Mouse (Mus musculus) frontal cortex, postnatal 14 days (tissue): ENCODE data around the gene Dbndd2.

ENCODE experiments used
- DNase-seq, 2 experiments: peaks; one replicate each; pipeline ENCODE4 v3.0.0; 2022; ENCODE audit warnings: low spot score in 2 of 2

Gene Dbndd2

DNA sequence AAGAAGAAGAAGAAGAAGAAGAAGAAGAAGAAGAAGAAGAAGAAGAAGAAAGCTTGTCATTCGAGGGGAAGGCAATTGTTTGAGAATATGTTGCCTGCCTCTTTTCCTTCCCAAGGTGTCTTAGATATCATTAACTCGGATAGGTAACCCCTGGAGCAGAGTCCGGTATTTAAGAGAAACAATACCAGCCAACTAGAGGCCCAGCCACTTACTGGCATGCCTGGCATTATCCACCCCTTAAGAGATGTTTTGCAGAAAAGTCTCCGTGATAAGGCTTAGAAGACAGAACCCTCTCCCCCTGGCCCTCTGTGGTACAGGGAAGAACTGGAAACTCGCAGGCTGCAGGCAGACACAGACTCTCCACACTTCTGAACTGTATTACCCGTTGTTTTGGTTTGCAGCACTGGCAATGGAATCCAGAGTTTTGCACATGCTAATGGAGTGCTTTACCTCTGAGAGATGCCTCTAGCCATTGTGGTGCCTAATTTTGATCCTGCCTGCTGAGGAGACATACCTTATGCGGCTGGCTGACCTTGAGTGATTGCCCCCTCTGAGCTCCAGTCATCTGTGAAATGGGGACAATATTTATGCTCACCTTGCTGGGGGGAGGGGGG lies 31.9 kb upstream of the Dbndd2 start:
- no peak for DNase-seq

DNA sequence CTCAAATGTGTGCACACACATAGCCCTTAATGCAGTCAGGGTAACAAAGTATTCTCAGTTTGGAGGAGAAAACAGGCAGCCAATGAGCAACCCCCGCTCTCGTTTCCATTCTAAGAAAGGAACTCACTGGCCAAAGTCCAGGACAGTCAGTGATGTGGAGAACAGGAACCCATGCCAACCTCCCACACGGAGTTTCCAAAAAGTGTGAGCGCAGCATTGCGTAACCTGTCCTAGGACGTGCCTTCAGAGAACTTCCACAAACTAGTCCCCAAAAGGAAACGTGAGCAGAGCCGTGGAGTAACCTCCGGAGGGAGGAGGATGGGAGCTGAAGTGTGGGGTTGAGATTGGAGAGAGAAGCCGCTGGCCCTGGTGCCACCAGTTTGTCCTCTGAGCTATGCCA lies 31.1 kb upstream of the Dbndd2 start:
- peak; percentile 64 to 75 for DNase-seq

DNA sequence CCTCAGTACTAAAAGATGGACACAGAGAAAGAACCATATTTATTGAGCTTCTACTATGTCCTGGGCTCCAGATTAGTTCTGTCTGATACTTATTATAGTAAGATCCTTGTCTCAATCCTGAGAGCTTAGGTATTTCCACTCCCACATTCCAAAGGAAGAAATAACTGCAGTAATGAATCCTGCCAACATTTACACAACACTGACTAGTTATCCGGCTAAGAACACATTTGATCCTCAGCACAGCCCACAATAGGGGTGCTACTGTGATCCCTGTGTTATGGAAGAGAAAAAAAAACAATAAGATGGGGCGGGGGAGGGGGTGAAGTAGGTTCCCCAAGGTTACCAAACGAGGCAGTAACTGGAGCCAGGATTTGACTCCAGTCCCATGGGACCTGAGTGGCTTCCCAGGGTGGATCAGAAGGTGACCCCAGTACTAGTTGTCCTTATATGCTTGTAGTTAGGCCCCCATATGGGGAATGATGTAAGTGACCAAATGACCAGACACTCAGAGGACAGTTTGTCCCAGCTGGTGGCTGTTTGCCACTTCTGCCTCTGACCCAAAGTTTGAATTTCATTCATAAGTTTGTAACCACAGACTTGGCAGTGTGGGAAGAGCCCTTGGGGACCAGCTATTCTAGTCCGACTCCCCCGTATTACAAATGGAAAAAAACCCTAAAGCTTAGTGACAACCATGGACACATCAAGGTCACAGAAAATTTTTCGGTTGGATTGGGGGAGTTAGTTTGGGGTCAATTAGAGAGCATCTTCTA lies 30.3 kb upstream of the Dbndd2 start:
- no peak for DNase-seq

DNA sequence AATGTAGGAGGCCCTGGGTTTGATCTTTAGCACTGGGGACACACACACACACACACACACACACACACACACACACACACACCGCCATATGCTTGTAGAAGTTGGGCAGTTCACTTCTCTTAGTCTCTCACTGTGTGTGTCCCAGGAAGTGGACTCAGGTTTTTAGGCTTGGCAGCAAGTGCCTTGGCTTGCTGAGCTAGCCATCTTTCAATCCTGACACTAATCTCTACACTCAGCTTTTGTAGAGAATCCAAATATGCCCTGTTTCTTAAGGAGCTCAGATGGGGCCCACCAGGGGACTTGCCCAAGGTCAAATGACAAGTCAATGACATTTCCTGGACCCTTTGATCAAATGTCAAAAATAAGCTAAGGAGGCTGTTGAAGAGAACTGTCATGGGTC lies 29.5 kb upstream of the Dbndd2 start:
- DNase-seq: no peak

DNA sequence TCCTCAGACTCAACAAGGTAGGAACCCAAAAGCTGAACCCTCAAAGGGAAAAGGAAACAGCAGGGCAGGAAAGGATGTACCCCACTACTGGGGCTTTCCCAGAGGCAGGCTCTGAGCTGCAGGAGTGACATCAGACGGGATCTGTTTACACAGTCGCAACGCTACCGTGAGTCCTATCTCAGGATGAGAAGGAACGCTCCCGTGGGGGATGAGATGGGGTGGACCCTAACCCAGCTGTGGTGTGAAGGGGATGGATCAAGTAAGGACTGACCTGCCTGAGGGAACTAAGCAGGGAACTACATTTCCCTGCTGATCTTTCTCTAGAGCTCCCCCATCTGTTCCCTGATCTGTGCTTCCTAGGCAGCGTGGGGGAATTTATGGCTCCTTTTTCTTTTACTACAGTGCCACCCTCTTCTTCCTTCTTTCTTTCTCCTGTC lies 29.0 kb upstream of the Dbndd2 start, which contains the start of gene Sys1:
Gene Sys1 (plus strand): TSS at position 101 of the 437 bp plus-strand sequence.
- peak in 1 of 2 experiments; percentile 26 for DNase-seq

DNA sequence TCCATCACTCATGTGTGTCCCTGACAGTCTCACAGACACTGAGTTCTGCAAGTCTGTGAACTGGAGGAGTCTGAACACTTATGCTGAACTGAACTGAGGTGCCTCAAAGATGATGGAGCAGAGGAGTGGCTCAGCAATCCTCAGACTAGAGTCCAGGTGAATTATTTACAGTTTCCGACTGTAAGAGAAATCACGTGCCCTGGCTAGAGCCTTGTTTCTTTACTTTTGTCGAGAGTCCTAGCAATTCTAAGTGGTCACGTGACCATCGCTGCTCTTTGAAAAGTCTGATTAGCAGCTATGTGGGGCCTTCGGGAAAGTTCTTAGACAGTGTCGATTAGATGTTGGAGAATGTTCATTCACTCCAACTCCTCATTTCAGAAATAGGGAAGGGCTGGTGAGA lies 28.0 kb upstream of the Dbndd2 start:
- DNase-seq: no peak

DNA sequence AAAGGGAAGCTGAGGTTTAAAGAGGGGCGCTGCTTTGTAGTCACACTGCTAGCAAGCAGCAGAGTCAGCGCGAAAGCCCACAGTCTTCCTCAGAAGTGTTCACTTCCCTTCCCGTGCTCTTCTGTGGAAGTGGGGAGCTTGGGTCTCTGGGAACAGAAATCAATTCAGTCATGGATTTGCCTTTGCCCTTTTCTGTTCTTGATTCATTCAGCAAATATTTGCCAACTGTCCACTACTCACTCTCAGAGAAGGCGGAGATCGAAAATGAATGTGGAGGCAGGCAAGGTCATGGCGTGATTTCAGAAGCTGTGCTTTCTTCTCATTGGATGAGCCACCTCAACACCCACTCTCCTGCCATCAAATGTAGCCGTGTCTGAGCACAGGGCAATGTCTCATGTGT lies 27.4 kb upstream of the Dbndd2 start:
- no peak for DNase-seq

DNA sequence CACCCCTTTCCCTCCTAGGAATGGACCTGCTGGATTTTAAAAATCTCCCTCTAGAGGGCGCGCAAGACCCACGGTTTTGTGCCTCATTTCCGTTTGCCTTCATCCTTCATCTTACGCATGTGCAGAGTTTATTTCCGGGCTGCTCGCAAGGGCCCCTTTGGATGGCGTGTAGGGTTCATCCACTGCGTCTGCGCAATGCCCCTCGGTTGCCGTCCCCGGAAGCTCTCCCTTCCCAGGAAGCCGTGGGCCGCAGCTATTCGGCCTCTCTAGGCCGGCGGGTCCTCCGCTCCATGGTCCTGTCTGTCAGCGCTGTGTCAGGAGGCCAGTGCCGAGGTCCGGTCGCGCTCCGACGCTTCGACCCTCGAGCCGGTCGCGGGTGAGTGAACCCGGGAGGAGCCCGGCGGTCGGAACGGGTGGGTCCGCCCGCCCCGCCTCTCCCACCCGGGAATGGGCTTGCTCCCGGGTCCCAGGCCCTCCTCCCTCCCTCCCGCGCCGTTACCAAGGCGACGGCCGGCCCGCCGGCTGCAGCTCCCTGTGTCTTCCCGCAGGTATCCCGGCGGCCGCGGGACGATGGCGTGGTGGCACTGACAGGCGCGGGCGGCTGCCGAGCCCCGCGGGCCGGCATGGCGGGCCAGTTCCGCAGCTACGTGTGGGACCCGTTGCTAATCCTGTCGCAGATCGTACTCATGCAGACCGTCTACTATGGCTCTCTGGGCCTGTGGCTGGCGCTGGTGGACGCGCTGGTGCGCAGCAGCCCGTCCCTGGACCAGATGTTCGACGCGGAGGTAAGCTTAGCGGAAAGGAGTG lies 25.0 kb upstream of the Dbndd2 start, which contains the start of gene Gm20458:
Gene Gm20458 (plus strand): TSS at position 223 of the 807 bp plus-strand sequence.
- peak; percentile 96 for DNase-seq

DNA sequence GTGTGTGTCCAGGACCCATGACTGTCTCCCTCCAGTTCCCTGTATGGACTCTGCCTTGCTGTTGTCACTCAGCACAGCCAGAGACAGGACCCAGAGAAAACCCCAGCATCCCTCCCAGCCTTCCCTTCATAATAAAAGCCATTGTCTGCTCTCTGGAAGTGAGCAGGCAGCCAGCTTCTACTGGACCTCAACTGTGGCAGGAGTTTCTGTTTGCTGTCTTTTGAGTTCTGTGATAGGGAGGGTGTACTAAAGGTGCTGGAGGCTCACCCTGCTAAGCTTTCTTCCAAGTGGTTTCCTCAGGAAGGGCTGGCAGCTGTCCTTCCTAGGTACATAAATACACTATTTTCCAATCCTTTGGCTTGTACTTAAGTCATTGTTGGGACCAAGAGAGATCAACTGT lies 20.7 kb upstream of the Dbndd2 start:
- no peak for DNase-seq

DNA sequence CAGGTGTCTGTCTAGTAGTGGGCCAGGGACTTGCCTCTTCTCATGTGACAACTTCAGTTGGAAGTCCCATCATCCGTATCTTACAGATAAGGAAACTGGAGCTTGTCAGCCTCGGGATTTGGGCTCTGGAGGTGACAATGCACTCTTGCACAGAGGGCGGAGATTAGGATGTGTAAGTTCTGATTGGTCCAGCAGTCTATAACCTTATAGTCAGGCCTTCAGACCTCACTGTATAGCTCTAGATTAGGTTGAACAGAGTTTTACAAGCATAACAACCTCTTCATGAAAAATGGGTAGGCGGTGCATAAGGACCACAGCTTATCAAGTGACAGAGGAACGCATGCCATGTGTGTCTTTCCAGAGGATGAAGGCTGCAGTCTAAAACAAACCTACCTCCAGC lies 19.1 kb upstream of the Dbndd2 start:
- no peak for DNase-seq

DNA sequence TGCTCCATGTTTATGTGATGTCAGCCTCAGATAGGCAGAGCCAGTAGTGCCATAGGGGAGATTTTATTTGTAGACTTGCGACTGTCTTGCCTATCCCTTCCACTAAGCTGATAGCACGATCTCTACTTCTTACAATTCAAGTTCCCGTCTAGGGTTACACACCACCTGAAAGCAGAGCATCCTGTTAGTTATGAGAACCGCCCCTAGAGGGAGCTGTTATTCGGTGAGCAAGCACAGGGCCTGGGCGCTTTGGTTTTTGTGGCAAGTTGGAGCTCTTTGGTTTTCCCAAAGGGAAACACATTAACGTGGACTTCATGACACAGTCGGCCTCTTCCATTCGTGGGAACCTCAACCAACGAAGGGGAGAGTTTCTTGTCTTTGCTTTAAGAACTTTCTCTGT lies 15.7 kb upstream of the Dbndd2 start:
- no peak for DNase-seq

DNA sequence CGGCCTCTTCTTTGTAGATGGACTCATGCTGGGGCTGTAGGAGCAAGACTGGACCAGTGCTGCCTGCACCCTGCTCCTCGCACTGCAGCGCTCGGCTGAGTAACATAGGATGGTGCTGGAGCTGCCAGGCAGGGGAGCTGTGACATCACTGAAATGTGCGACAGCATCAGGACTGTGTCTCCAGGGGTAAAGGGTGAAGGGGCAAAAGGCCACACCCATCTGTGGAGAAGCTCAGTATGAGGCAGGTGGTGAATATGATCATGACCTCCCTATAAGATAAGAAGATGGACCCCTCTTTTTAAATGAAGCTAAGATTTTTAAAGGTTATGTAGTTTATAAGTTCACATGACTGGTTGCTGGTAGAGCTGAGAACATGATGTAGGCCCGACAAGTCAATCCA lies 12.3 kb upstream of the Dbndd2 start, which contains the start of gene Trp53tg5:
Gene Trp53tg5 (minus strand): TSS at position 101 of the 400 bp plus-strand sequence.
- no peak for DNase-seq

DNA sequence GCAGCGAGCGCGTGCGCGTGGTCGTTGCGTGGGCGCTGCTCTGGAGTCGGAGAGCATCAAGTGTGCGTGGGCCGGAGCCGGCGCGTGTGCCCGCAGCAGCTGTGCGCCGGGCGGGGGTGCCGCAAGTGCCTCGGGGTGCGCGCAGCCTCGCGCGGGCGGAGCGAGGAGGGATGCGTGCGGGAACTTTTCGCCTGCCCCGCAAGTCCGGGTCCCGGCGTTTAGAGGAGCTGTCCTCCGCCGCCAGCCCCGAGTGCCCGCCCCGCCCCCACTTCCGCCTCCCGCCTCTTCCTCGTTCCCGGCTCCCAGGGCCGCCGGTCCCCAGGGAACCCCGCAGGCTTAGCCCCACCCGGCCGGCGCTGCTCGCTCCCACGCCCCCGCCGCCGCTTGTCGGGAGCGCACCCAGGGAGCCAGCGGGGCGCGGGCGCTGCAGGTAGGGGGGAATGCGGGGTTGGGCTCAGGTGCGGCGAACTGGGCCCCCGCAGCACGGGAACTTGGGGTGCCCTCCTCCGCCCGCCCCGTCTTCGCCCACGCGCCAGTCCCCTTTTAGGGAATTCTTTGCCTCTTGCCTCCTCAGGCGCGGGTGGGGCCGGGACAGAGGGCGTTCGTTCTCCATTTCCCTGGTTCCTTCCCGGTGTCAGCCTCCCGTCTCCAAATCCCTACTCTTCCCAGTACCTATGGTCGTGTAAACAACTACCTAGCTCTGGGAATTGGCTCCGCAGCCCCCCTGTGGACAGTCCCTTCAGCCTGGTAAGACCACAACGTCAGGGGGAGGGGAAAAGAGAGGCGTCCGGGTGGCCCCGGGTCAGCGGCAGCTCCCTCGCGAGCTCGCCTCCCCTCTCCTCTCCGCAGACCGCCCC lies 580 bp downstream of the Dbndd2 start:
- DNase-seq: peak; percentile 38 to 68

DNA sequence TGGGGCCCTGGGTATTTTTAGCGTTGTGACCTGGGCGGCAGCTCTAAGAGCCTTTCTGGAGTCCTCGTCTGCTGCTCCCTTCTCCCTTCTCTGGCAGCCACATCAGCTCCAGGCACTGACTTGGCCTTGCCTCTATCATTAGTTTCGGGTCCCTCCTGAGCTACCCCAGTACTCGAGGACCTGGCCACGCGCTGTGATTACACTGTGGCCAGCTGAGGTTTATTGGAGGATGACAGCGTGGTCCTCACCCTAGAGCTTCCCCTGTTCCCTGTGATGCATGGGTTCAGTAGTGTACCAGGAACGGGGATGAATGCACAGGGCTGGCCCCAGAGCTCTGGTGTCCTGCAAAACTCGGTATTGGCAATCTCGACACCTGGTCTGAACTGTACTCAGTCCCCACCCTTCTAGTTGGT lies 1.2 kb downstream of the Dbndd2 start:
- DNase-seq: no peak

DNA sequence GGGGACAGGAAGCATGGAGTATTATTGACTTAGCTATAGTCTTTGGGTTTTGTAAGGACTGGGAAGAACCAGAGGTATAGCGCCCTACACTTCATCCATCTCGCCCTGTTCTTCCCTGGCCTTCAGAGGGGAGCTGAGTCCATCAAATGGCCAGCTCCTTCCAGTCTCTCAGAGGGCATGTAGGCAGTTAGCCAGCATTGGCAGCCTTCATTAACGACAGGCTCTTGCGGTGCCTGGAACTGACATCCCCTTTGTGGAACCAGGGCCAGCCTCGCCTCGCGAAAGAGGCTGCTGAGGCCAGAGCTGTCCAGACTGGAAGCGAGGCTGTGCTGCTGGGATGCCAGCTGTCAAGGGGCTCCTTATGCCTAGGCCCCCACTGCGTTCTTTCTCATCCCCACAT lies 1.9 kb downstream of the Dbndd2 start:
- peak; percentile 31 to 37 for DNase-seq

DNA sequence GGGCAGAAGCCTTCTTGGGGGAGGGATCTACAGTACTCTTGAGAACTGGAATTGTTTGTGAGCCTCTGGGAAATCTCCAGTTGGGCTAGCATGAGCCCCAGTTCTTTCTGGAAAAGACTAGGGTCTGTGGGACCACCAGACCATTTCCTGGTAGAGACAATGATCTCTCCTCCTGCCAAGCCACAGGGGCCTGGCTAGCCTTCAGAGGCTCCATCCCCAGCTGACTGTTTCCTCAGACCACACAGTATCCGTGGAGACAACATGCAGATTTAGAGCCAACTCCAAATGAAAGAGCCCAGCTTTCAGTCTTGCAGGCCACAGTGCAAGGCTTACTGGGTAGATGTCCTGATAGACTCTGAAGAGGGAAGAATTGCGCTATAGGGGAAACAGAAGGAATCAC lies 8.2 kb downstream of the Dbndd2 start:
- no peak for DNase-seq

DNA sequence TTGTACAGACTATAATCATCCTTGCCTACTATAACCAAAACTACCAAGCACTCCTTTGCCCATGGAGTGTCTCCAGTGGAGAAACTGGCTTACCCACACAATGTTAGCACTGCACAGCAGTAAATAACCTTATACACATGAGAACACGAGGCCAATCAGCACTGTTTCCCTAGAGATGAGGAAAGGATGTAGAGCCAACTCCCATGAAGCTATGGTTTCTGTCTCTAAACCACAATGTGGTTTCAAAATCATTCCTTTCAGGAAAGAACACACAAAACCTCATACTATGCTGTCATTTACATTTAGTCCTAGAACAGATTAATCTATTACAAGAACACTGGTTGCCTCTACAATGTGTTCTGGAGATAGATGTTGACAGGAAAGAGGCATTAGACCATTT lies 10.4 kb downstream of the Dbndd2 start:
- DNase-seq: no peak

DNA sequence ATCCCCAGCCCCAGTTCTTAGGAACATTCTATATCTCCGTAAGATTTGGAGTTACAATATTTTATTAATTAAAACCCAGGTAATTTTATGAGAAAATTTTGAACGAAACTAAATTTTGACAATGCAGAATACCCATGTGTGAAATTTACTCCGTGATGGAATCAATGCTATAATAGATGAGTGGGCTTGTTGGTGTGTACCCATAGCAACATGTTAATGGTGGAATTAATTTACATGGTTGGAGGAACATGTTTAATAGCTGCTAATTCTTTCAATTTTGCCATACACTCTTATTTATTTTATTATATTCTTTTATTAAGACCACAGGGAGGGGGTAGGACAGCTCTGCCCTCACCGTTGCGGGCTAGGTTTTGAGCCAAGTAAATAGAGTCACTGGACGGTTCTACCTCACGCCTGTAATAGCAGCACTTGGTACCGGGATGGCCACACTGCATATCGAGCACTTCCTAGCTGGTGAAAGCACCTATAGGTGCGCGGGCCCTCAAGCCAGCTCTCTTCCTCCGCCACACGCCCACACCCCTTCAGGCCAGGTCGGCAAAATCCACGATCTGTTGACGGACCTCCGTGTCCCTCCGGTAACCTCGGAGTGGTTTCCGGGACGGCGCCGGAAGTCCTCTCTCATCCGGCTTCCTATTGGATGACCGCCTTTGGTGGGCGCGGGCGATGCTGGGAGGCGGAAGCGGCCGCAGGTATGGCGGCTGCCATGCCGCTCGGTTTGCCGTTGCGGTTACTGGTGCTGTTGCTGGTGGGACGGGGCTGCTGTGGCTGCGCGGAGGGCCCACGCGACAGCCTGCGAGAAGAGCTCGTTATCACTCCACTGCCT lies 11.2 kb downstream of the Dbndd2 start, which contains the start of gene Pigt:
Gene Pigt (plus strand): TSS at position 674 of the 844 bp plus-strand sequence.
- peak; percentile 80 to 84 for DNase-seq

DNA sequence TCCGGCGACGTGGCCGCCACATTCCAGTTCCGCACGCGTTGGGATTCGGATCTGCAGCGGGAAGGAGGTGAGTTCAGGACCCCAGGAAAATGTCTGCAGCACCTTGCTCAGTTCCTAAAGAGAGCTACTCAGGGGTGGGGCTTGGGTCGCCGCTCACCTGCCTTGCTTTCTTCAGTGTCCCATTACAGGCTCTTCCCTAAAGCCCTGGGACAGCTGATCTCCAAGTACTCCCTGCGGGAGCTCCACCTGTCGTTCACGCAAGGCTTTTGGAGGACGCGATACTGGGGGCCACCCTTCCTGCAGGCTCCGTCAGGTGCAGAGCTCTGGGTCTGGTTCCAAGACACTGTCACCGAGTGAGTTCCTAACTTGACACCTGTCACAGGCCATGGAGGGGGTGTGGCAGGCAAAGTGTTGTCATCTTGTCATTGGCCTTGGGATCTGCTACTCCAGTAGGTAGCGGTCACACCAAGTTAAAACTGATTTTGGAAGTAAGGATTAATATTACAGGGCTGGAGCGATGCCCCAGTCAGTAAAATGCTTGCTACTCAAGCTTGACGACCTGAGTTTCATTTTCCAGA lies 11.9 kb downstream of the Dbndd2 start:
- no peak for DNase-seq

DNA sequence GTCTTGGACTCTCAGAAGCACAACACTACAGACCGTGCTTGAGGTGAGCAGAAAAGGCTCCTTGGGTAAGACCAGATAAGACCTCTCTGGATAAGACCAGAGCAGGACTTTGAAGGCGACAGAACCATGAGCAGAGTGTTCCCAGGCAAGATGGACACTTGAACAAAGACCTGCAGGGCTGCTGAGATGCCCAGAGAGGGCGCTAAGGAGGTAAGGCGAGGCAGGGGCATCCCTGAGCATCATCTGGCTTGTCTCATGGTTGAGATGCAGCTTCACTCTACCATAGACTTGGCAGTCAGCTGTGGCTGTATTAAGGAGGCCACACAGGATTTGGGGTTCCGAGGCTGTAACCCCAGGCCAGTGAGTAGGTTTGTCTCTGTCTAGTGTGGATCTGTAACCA lies 13.4 kb downstream of the Dbndd2 start:
- DNase-seq: no peak
